Mouse (Mus musculus) macrophage (primary cell): ENCODE measurements around the gene Ei24. TPM values are rescaled to one million over a fixed set of nuclear protein-coding genes. Genes with fewer than 3 reads are reported as not detected.

Source experiments
- H3K27ac ChIP-seq: fragments of 350-480 bp; formaldehyde crosslinking; 2 replicates; pipeline ENCODE4 v1.9.0; 2021
- H3K36me3 ChIP-seq: fragments of 350-480 bp; formaldehyde crosslinking; 2 replicates; pipeline ENCODE4 v1.9.0; 2021; ENCODE audit errors: inconsistent target
- H3K4me3 ChIP-seq: fragments of 350-480 bp; formaldehyde crosslinking; 2 replicates; pipeline ENCODE4 v1.9.0; 2021; ENCODE audit errors: inconsistent target
- H3K79me2 ChIP-seq: fragments of 350-480 bp; formaldehyde crosslinking; 2 replicates; pipeline ENCODE4 v1.9.0; 2021; ENCODE audit errors: inconsistent target
- WGBS: methylation state at CpG from one replicate; pipeline ENCODE4 v1.1.7; 2026; ENCODE audit warnings: inconsistent platforms; ENCODE audit not compliant: missing documents; 5-methylcytosine and 5-hydroxymethylcytosine counted together
- polyA plus RNA-seq: library from polyadenylated mRNA; stranded (reverse); fragments of 250-400 nt; gene quantifications from 3 replicates; pipeline ENCODE4 v1.2.4, GENCODE M21; 2018; ENCODE audit warnings: inconsistent platforms

Gene Ei24
- polyA plus RNA-seq, 1 experiment from 2014 or later: 54.3 TPM

- WGBS: 95% methylated on average over 3 of the region's 3 CpGs
- Histone ChIP-seq H3K27ac (no peak overlapping the region), H3K4me3 (no peak overlapping the region), H3K79me2 (no peaks in the 10 kb centered on the region), H3K36me3 (no peaks in the 10 kb centered on the region)
Observed at GRCm38 (mm10) chr9:36805256-36805975, 8.2 kb upstream of the Ei24 start.

- 85% methylated on average over 3 of the region's 3 CpGs for WGBS
- Histone ChIP-seq H3K4me3 (no peak overlapping the region), H3K36me3 (no peaks in the 10 kb centered on the region), H3K79me2 (no peaks in the 10 kb centered on the region), H3K27ac (no peak overlapping the region)
Observed at GRCm38 (mm10) chr9:36803926-36804325, 6.7 kb upstream of the Ei24 start.

- no peaks in the 10 kb centered on the region for H3K79me2 ChIP-seq
- WGBS: 84% methylated on average over 6 of the region's 6 CpGs
- H3K4me3 ChIP-seq: no peak overlapping the region
- H3K36me3 ChIP-seq: no peaks in the 10 kb centered on the region
- no peak overlapping the region for H3K27ac ChIP-seq
Observed at GRCm38 (mm10) chr9:36803386-36803785, 6.2 kb upstream of the Ei24 start.

- Histone ChIP-seq H3K79me2 (no peaks in the 10 kb centered on the region), H3K27ac (no peak overlapping the region), H3K4me3 (no peak overlapping the region), H3K36me3 (no peaks in the 10 kb centered on the region)
- 91% methylated on average over 3 of the region's 3 CpGs for WGBS
Observed at GRCm38 (mm10) chr9:36802951-36803350, 5.8 kb upstream of the Ei24 start.

GRCm38 (mm10) chr9:36801961-36802360, 4.8 kb upstream of the Ei24 start:
- H3K27ac ChIP-seq: no peak overlapping the region
- no peaks in the 10 kb centered on the region for H3K79me2 ChIP-seq
- H3K4me3 ChIP-seq: no peak overlapping the region
- 92% methylated on average over 2 of the region's 2 CpGs for WGBS
- no peaks in the 10 kb centered on the region for H3K36me3 ChIP-seq

GRCm38 (mm10) chr9:36796224-36796623, 969 bp downstream of the Ei24 start:
- WGBS: 24% methylated on average over 5 of the region's 5 CpGs
- H3K4me3 ChIP-seq: peak overlapping the region; percentile 77
- H3K27ac ChIP-seq: no peak overlapping the region
- H3K79me2 ChIP-seq: peaks cover 35% of the 10 kb centered on the region
- H3K36me3 ChIP-seq: peaks cover 13% of the 10 kb centered on the region; the same call in 1 of the 2 replicates

- Histone ChIP-seq H3K79me2 (peaks cover 35% of the 10 kb centered on the region), H3K36me3 (peaks cover 16% of the 10 kb centered on the region; the same call in 1 of the 2 replicates), H3K27ac (no peak overlapping the region), H3K4me3 (no peak overlapping the region)
- 89% methylated on average over 1 of the region's 1 CpGs for WGBS
Observed at GRCm38 (mm10) chr9:36795556-36795955, 1.6 kb downstream of the Ei24 start.

GRCm38 (mm10) chr9:36794487-36794886, 2.7 kb downstream of the Ei24 start:
- 94% methylated on average over 2 of the region's 2 CpGs for WGBS
- Histone ChIP-seq H3K79me2 (peaks cover 35% of the 10 kb centered on the region), H3K36me3 (peaks cover 27% of the 10 kb centered on the region), H3K27ac (no peak overlapping the region), H3K4me3 (no peak overlapping the region)

- H3K4me3 ChIP-seq: no peak overlapping the region
- 93% methylated on average over 3 of the region's 3 CpGs for WGBS
- peaks cover 47% of the 10 kb centered on the region for H3K36me3 ChIP-seq
- H3K27ac ChIP-seq: no peak overlapping the region
- H3K79me2 ChIP-seq: peaks cover 35% of the 10 kb centered on the region
Observed at GRCm38 (mm10) chr9:36792191-36792590, 5.0 kb downstream of the Ei24 start.

- H3K4me3 ChIP-seq: no peak overlapping the region
- no peak overlapping the region for H3K27ac ChIP-seq
- 94% methylated on average over 2 of the region's 2 CpGs for whole genome bisulfite sequencing
- H3K36me3 ChIP-seq: peaks cover 73% of the 10 kb centered on the region
- H3K79me2 ChIP-seq: no peaks in the 10 kb centered on the region
Observed at GRCm38 (mm10) chr9:36783921-36784320, 13.3 kb downstream of the Ei24 start.

GRCm38 (mm10) chr9:36769048-36769413, 28.2 kb downstream of the Ei24 start:
- Histone ChIP-seq H3K36me3 (peaks cover 3% of the 10 kb centered on the region), H3K27ac (no peak overlapping the region), H3K79me2 (peaks cover 34% of the 10 kb centered on the region), H3K4me3 (peak overlapping the region; percentile 96; the same call in 1 of the 2 replicates)
- WGBS: 50% methylated on average over 1 of the region's 1 CpGs

- Histone ChIP-seq H3K79me2 (peaks cover 41% of the 10 kb centered on the region), H3K36me3 (peaks cover 9% of the 10 kb centered on the region), H3K4me3 (peak overlapping the region; percentile 96), H3K27ac (peak overlapping the region; percentile 87)
- WGBS: 16% methylated on average over 25 of the region's 25 CpGs
Observed at GRCm38 (mm10) chr9:36768156-36769047, 28.8 kb downstream of the Ei24 start.

GRCm38 (mm10) chr9:36767203-36768143, 29.7 kb downstream of the Ei24 start, which contains the start of gene Stt3a:
Stt3a (minus strand) TSS chr9:36767679.
- H3K4me3 ChIP-seq: peak within 1 kb of the TSS; percentile 96
- WGBS: under 1% methylated on average over 60 of the region's 60 CpGs
- H3K36me3 ChIP-seq: peaks cover 18% of the 10 kb centered on the region
- H3K79me2 ChIP-seq: peaks cover 50% of the 10 kb centered on the region
- peak within 1 kb of the TSS; percentile 87 for H3K27ac ChIP-seq

- no peak overlapping the region for H3K27ac ChIP-seq
- peaks cover 77% of the 10 kb centered on the region for H3K79me2 ChIP-seq
- WGBS: 88% methylated on average over 1 of the region's 1 CpGs
- peaks cover 34% of the 10 kb centered on the region for H3K36me3 ChIP-seq
- H3K4me3 ChIP-seq: no peak overlapping the region
Observed at GRCm38 (mm10) chr9:36764378-36764777, 32.8 kb downstream of the Ei24 start.
